ENCODE assay signal across 26 mouse cellular contexts in genomic region chrX:68507664-68508063, GRCm38 (mm10).
DNase-seq lines count a peak whose midpoint lies in the region; ATAC-seq and TF ChIP-seq lines count a peak whose summit lies in the region.
"Had no signal": no experiment of that assay in that cellular context is flagged by ENCODE, and none has a peak within 500 bp of the region (broad histone marks: within the 10 kb centered on the region; RNA-seq: fewer than 3 reads in every experiment).

No protein-coding gene starts in this region.

- H3K36me3 ChIP-seq in limb, embryonic 13.5 days, result no peaks in the 10 kb centered on the region
- no peaks in the 10 kb centered on the region for H3K36me3 ChIP-seq in limb, embryonic 10.5 days
- H3K36me3 ChIP-seq in embryonic facial prominence, embryonic 14.5 days (ENCODE audit: control insufficient read depth, insufficient read depth, low read length), result no peaks in the 10 kb centered on the region
- H3K36me3 ChIP-seq: embryonic facial prominence, embryonic 13.5 days; forebrain, embryonic 15.5 days; liver, embryonic 15.5 days; lung, embryonic 15.5 days; neural tube, embryonic 12.5 days had no signal

- 69% methylated on average over 1 of the region's 1 CpGs for WGBS in limb, embryonic 13.5 days
- 88% methylated on average over 1 of the region's 1 CpGs for WGBS in limb, embryonic 10.5 days
- WGBS in embryonic facial prominence, embryonic 14.5 days, result 63% methylated on average over 1 of the region's 1 CpGs

- no peak for TF ChIP-seq CTCF in gastrocnemius, adult 2 months (IDR thresholded peaks at IDR 0.05)

- no peaks in the 10 kb centered on the region for H3K27me3 ChIP-seq in limb, embryonic 13.5 days
- H3K27me3 ChIP-seq in limb, embryonic 10.5 days (ENCODE audit: low read depth, poor library complexity, severe bottlenecking), result no peaks in the 10 kb centered on the region
- H3K27me3 ChIP-seq in embryonic facial prominence, embryonic 14.5 days (replicated peaks; ENCODE audit: control insufficient read depth, insufficient read depth, low read length), result no peaks in the 10 kb centered on the region
- H3K27me3 ChIP-seq: embryonic facial prominence, embryonic 13.5 days; forebrain, embryonic 15.5 days; liver, embryonic 15.5 days; lung, embryonic 15.5 days; megakaryocyte, embryonic 14.5 days; neural tube, embryonic 12.5 days had no signal

- intact Hi-C loops in gastrocnemius, adult 2 months (cut with DNase I), result no loop called here
- intact Hi-C loops in gastrocnemius, postnatal 14 days (cut with DNase I; ENCODE audit: low total_unique reads), result no loop called here

- no peak overlapping the region for H3K9ac ChIP-seq in limb, embryonic 13.5 days
- no peak overlapping the region for H3K9ac ChIP-seq in embryonic facial prominence, embryonic 14.5 days (ENCODE audit: low read depth, low read length)
- H3K9ac ChIP-seq: embryonic facial prominence, embryonic 13.5 days; forebrain, embryonic 15.5 days; hindbrain, embryonic 14.5 days; liver, embryonic 15.5 days; lung, embryonic 15.5 days; neural tube, embryonic 12.5 days had no signal

- H3K4me1 ChIP-seq in limb, embryonic 13.5 days, result no peaks in the 10 kb centered on the region
- H3K4me1 ChIP-seq in limb, embryonic 10.5 days, result no peaks in the 10 kb centered on the region
- no peaks in the 10 kb centered on the region for H3K4me1 ChIP-seq in embryonic facial prominence, embryonic 14.5 days (ENCODE audit: control insufficient read depth, insufficient read depth, low read length)
- H3K4me1 ChIP-seq: embryonic facial prominence, embryonic 13.5 days; forebrain, embryonic 15.5 days; liver, embryonic 15.5 days; lung, embryonic 15.5 days; megakaryocyte, embryonic 14.5 days; neural tube, embryonic 12.5 days had no signal

- no peak for DNase-seq in gastrocnemius, adult 2 months
- DNase-seq in gastrocnemius, postnatal 14 days, result no peak
- no peak for DNase-seq in limb, embryonic 10.5 days (ENCODE audit: low spot score)
- peak; percentile 57 for DNase-seq in embryonic facial prominence, embryonic 14.5 days (ENCODE audit: low spot score)
- peak; percentile 10 for DNase-seq in skeletal muscle tissue, adult 2 months (ENCODE audit: low read depth, low spot score)
- no peak for DNase-seq in spleen, adult 18-20 months
- DNase-seq: adrenal gland, postnatal 14 days; cerebellum, adult 2 months; cerebellum, postnatal 36 days; gastrocnemius, postnatal 25 days; kidney, adult 2 months; kidney, postnatal 14 days; liver; lung, postnatal 36 days; midbrain, embryonic 14.5 days; retina, postnatal 1 day; right cerebral cortex, postnatal 25 days had no signal

- peak; percentile 72 for ATAC-seq in limb, embryonic 13.5 days (ENCODE audit: low FRiP score, low read depth)
- ATAC-seq in embryonic facial prominence, embryonic 14.5 days (ENCODE audit: low read depth), result peak; percentile 79
- ATAC-seq: forebrain, embryonic 15.5 days had no signal

- no peak overlapping the region for H3K4me3 ChIP-seq in gastrocnemius, adult 2 months
- H3K4me3 ChIP-seq in limb, embryonic 13.5 days, result no peak overlapping the region
- H3K4me3 ChIP-seq in limb, embryonic 10.5 days, result no peak overlapping the region
- H3K4me3 ChIP-seq in embryonic facial prominence, embryonic 14.5 days (ENCODE audit: low read depth, low read length), result no peak overlapping the region
- H3K4me3 ChIP-seq: embryonic facial prominence, embryonic 13.5 days; forebrain, embryonic 15.5 days; liver, embryonic 15.5 days; lung, embryonic 15.5 days; megakaryocyte, embryonic 14.5 days; neural tube, embryonic 12.5 days had no signal

- no peaks in the 10 kb centered on the region for H3K9me3 ChIP-seq in limb, embryonic 13.5 days
- H3K9me3 ChIP-seq in limb, embryonic 10.5 days (replicated peaks), result no peaks in the 10 kb centered on the region
- no peaks in the 10 kb centered on the region for H3K9me3 ChIP-seq in embryonic facial prominence, embryonic 14.5 days (ENCODE audit: control insufficient read depth, low read length)
- H3K9me3 ChIP-seq: embryonic facial prominence, embryonic 13.5 days; forebrain, embryonic 15.5 days; liver, embryonic 15.5 days; lung, embryonic 15.5 days; megakaryocyte, embryonic 14.5 days; neural tube, embryonic 12.5 days had no signal

- no peak overlapping the region for H3K4me2 ChIP-seq in limb, embryonic 13.5 days (replicated peaks)
- no peak overlapping the region for H3K4me2 ChIP-seq in embryonic facial prominence, embryonic 14.5 days (ENCODE audit: low read depth, low read length)
- H3K4me2 ChIP-seq: embryonic facial prominence, embryonic 13.5 days; forebrain, embryonic 15.5 days; heart, embryonic 11.5 days; hindbrain, embryonic 14.5 days; liver, embryonic 15.5 days; lung, embryonic 15.5 days; neural tube, embryonic 12.5 days had no signal

- peak overlapping the region; percentile 28; the same call in 1 of the 2 replicates for H3K27ac ChIP-seq in gastrocnemius, adult 2 months
- H3K27ac ChIP-seq in limb, embryonic 13.5 days, result no peak overlapping the region
- H3K27ac ChIP-seq in limb, embryonic 10.5 days, result no peak overlapping the region
- no peak overlapping the region for H3K27ac ChIP-seq in embryonic facial prominence, embryonic 14.5 days (replicated peaks; ENCODE audit: low read depth, low read length)
- H3K27ac ChIP-seq: embryonic facial prominence, embryonic 13.5 days; forebrain, embryonic 15.5 days; hindbrain, embryonic 14.5 days; liver, embryonic 15.5 days; lung, embryonic 15.5 days; neural tube, embryonic 12.5 days had no signal

Comparison
In these comparisons a context has a peak if more than half of its experiments do, and no peak if none do; other contexts are left out.
1. DNase-seq: peak in embryonic facial prominence, embryonic 14.5 days (single experiment) and skeletal muscle tissue, adult 2 months (single experiment); none in gastrocnemius, adult 2 months (single experiment), gastrocnemius, postnatal 14 days (single experiment), limb, embryonic 10.5 days (single experiment) and spleen, adult 18-20 months (0 of 2).